Mouse (Mus musculus): Measurements from ENCODE around the gene Ccdc92. TPM values are rescaled to one million over a fixed set of nuclear protein-coding genes. Genes with fewer than 3 reads are reported as not detected.

The Ccdc92 gene
- total and polyA plus RNA-seq, 3 experiments, result 7.6 to 467 (median 40.3) TPM

DNA sequence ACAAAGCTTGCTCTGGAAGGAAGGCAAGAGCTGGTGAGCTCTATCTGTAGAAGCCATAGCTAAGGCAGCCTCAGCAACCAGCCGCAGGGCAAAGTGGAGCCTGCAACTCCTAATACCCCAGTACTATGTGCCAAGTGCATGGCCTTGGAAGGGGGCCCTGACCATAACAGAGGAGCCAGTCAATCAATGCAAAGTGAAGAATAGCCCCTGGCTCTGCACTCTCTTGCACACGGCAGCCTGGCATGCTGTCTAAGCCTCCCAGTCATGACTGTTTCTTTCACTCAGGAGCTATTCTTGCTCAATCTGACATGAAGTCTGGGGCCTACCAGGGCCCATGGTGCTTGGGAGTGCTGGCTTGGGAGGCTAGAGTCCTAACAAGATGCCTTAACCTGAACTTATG lies 21.6 kb downstream of the Ccdc92 start:
- TF ChIP-seq KAT2A (conservative IDR thresholded peaks at IDR 0.05; ENCODE audit: low read depth, low read length) (no peak), BHLHE40 (IDR thresholded peaks at IDR 0.05; ENCODE audit: borderline replicate concordance, low read depth, low read length) (no peak), POLR2AphosphoS2 (IDR thresholded peaks at IDR 0.05; ENCODE audit: low read length) (no peak), UBTF (IDR thresholded peaks at IDR 0.05; ENCODE audit: borderline replicate concordance, insufficient read depth, low read depth, low read length) (no peak), ZMIZ1 (IDR thresholded peaks at IDR 0.05; ENCODE audit: low read depth, low read length) (no peak), ZC3H11A (IDR thresholded peaks at IDR 0.05; ENCODE audit: low read depth, low read length) (no peak), MEF2A (IDR thresholded peaks at IDR 0.05; ENCODE audit: extremely low read depth, insufficient replicate concordance, low read depth, low read length, poor library complexity, severe bottlenecking) (no peak), TAL1 (IDR thresholded peaks at IDR 0.05; ENCODE audit: low read length) (no peak)
- no peak overlapping the region for H3K4me3 ChIP-seq (ENCODE audit: control insufficient read depth in 1 of 2, insufficient read depth in 1 of 2, low read depth in 2 of 2, low read length in 2 of 2)
- H3K27me3 ChIP-seq (ENCODE audit: control insufficient read depth in 1 of 2, insufficient read depth in 2 of 2, low read length in 2 of 2), result no peaks in the 10 kb centered on the region
- H3K27ac ChIP-seq (ENCODE audit: control insufficient read depth, low read depth, low read length), result no peak overlapping the region
- H3K4me1 ChIP-seq (ENCODE audit: control insufficient read depth in 1 of 2, insufficient read depth in 2 of 2, low read length in 2 of 2), result peaks cover 7 to 9% of the 10 kb centered on the region in 2 experiments
- DNase-seq (ENCODE audit: low read depth, low spot score), result no peak
- no peak overlapping the region for H3K9ac ChIP-seq (ENCODE audit: control insufficient read depth, low read depth, low read length, poor library complexity, severe bottlenecking)
- no peaks in the 10 kb centered on the region for H3K79me2 ChIP-seq (ENCODE audit: control insufficient read depth, insufficient read depth, low read length, poor library complexity)
- H3K9me3 ChIP-seq (replicated peaks; ENCODE audit: insufficient read depth, low read length), result no peaks in the 10 kb centered on the region
- peaks cover 0 to 8% of the 10 kb centered on the region in 2 experiments; a peak in 2 of 4 replicates for H3K36me3 ChIP-seq (ENCODE audit: control insufficient read depth in 1 of 2, insufficient read depth in 2 of 2, low read length in 2 of 2)

DNA sequence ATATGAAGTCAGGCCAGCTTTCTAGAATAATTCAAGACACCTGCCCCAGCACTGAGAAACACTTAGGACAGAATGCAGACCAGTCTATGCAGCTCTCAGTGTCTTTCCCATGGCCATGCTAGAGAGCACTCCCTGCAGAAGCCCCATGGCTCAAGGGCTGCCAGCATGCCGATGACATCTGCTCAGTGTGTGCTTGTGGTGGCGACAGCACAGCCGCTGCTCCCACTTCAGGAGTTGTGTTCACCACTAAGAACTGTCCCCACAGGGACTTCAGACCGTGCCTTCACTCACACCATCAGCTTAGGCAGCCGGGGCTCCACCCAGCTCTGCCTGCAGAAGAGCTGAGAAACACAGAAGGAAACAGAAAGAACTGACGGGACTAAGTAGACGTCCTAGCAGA lies 22.0 kb downstream of the Ccdc92 start:
- no peak for TF ChIP-seq MAZ (IDR thresholded peaks at IDR 0.05; ENCODE audit: low read depth, low read length)
- no peak for TF ChIP-seq ZMIZ1 (IDR thresholded peaks at IDR 0.05; ENCODE audit: low read depth, low read length)
- no peak for TF ChIP-seq GABPA (IDR thresholded peaks at IDR 0.05; ENCODE audit: low read depth, low read length)
- TF ChIP-seq ETS1 (IDR thresholded peaks at IDR 0.05; ENCODE audit: low read depth, low read length), result no peak
- no peak for TF ChIP-seq USF1 (IDR thresholded peaks at IDR 0.05; ENCODE audit: low read depth, low read length)
- no peak for TF ChIP-seq UBTF (IDR thresholded peaks at IDR 0.05; ENCODE audit: borderline replicate concordance, insufficient read depth, low read depth, low read length)
- no peak for TF ChIP-seq POLR2AphosphoS2 (IDR thresholded peaks at IDR 0.05; ENCODE audit: low read length)
- TF ChIP-seq TAL1 (IDR thresholded peaks at IDR 0.05; ENCODE audit: low read length), result no peak
- Histone ChIP-seq H3K27me3 (ENCODE audit: control insufficient read depth in 1 of 2, insufficient read depth in 2 of 2, low read length in 2 of 2) (no peaks in the 10 kb centered on the region), H3K79me2 (ENCODE audit: control insufficient read depth, insufficient read depth, low read length, poor library complexity) (no peaks in the 10 kb centered on the region), H3K4me3 (ENCODE audit: control insufficient read depth in 1 of 2, insufficient read depth in 1 of 2, low read depth in 2 of 2, low read length in 2 of 2) (no peak overlapping the region), H3K9me3 (replicated peaks; ENCODE audit: insufficient read depth, low read length) (no peaks in the 10 kb centered on the region), H3K27ac (ENCODE audit: control insufficient read depth, low read depth, low read length) (no peak overlapping the region), H3K4me1 (ENCODE audit: control insufficient read depth in 1 of 2, insufficient read depth in 2 of 2, low read length in 2 of 2) (peaks cover 5 to 7% of the 10 kb centered on the region in 2 experiments), H3K9ac (ENCODE audit: control insufficient read depth, low read depth, low read length, poor library complexity, severe bottlenecking) (no peak overlapping the region), H3K36me3 (ENCODE audit: control insufficient read depth in 1 of 2, insufficient read depth in 2 of 2, low read length in 2 of 2) (peaks cover 0 to 6% of the 10 kb centered on the region in 2 experiments; a peak in 2 of 4 replicates)
- no peak for DNase-seq (ENCODE audit: low read depth, low spot score)

DNA sequence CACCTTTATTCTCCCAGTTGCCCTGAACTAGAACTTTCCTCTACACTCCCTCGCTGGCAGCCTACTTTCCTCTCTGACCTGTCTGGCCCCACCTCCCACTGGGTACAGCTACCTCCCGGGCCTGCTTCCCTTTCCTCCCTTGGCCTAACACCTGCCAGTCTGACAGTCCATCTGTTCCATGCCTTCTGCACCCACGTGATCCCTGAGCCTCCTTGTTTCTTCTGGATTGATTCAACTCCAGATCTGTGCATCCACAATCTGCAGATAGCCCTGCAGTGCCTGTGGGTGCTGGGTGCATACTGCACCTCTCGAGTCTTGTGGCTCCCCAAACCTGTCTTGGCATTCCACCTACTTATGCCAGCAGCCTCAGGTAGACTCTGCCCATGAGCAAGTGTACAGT lies 25.6 kb downstream of the Ccdc92 start:
- no peaks in the 10 kb centered on the region for H3K27me3 ChIP-seq (ENCODE audit: control insufficient read depth in 1 of 2, insufficient read depth in 2 of 2, low read length in 2 of 2)
- H3K79me2 ChIP-seq (ENCODE audit: control insufficient read depth, insufficient read depth, low read length, poor library complexity), result no peaks in the 10 kb centered on the region
- TF ChIP-seq POLR2A (IDR thresholded peaks at IDR 0.05; ENCODE audit: control insufficient read depth in 1 of 2, insufficient read depth in 1 of 2, low read depth in 1 of 2, low read length in 2 of 2, poor library complexity in 1 of 2) (no peak), TBP (IDR thresholded peaks at IDR 0.05; ENCODE audit: low read depth, low read length) (no peak), E2F4 (IDR thresholded peaks at IDR 0.05; ENCODE audit: borderline replicate concordance, low read depth, low read length) (no peak), SMC3 (IDR thresholded peaks at IDR 0.05; ENCODE audit: low read depth, low read length) (no peak), ELF1 (IDR thresholded peaks at IDR 0.05; ENCODE audit: low read depth, low read length) (no peak), ZNF384 (IDR thresholded peaks at IDR 0.05; ENCODE audit: low read depth, low read length) (no peak)
- no peak overlapping the region for H3K9ac ChIP-seq (ENCODE audit: control insufficient read depth, low read depth, low read length, poor library complexity, severe bottlenecking)
- H3K9me3 ChIP-seq (replicated peaks; ENCODE audit: insufficient read depth, low read length), result no peaks in the 10 kb centered on the region
- H3K4me1 ChIP-seq (ENCODE audit: control insufficient read depth in 1 of 2, insufficient read depth in 2 of 2, low read length in 2 of 2), result no peaks in the 10 kb centered on the region
- H3K27ac ChIP-seq (ENCODE audit: control insufficient read depth, low read depth, low read length), result no peak overlapping the region
- no peaks in the 10 kb centered on the region for H3K36me3 ChIP-seq (ENCODE audit: control insufficient read depth in 1 of 2, insufficient read depth in 2 of 2, low read length in 2 of 2)
- no peak for DNase-seq (ENCODE audit: low read depth, low spot score)
- H3K4me3 ChIP-seq (ENCODE audit: control insufficient read depth in 1 of 2, insufficient read depth in 1 of 2, low read depth in 2 of 2, low read length in 2 of 2), result no peak overlapping the region
